Mouse (Mus musculus) forebrain, postnatal 0 days (tissue): ENCODE measurements at regions not wholly inside any gene's neighbourhood (a gene's known extent, or its start where the extent isn't known, plus 50 kb on each side); places are given as distances from the start of the nearest gene placed in this dataset.

Experiments used
- ATAC-seq: fragments of 200-750 bp; cut with Nextera tagmentation; 2 replicates; pipeline ENCODE4 v1.8.0; 2017; ENCODE audit warnings: mild to moderate bottlenecking, moderate library complexity
- DNase-seq: peaks from one replicate; pipeline ENCODE4 v3.0.0-alpha.2; 2015
- H3K27ac ChIP-seq: fragments of 300-500 bp; sonication (generic); 2 replicates; pipeline ENCODE4 v1.5.1; 2014; ENCODE audit warnings: low read depth, mild to moderate bottlenecking, antibody characterized with exemption, low read length, moderate library complexity, mixed read lengths
- H3K27me3 ChIP-seq: fragments of 300-500 bp; sonication (generic); 2 replicates; pipeline ENCODE4 v1.6.1; 2014; ENCODE audit warnings: mild to moderate bottlenecking, low read length, mixed read lengths; ENCODE audit not compliant: insufficient read depth
- H3K36me3 ChIP-seq: fragments of 300-500 bp; sonication (generic); 2 replicates; pipeline ENCODE4 v1.6.1; 2014; ENCODE audit warnings: mild to moderate bottlenecking, moderate library complexity; ENCODE audit not compliant: insufficient read depth
- H3K4me1 ChIP-seq: fragments of 300-500 bp; sonication (generic); 2 replicates; pipeline ENCODE4 v1.6.1; 2014; ENCODE audit warnings: antibody characterized with exemption; ENCODE audit not compliant: insufficient read depth
- H3K4me2 ChIP-seq: fragments of 300-500 bp; sonication (generic); 2 replicates; pipeline ENCODE4 v1.6.1; 2014; ENCODE audit warnings: low read depth, mild to moderate bottlenecking, moderate library complexity
- H3K4me3 ChIP-seq: fragments of 300-500 bp; sonication (generic); 2 replicates; pipeline ENCODE4 v1.5.1; 2014; ENCODE audit warnings: low read depth, low read length, mixed read lengths
- H3K9ac ChIP-seq: fragments of 300-500 bp; sonication (generic); 2 replicates; pipeline ENCODE4 v1.6.1; 2014; ENCODE audit warnings: mild to moderate bottlenecking
- H3K9me3 ChIP-seq: fragments of 300-500 bp; sonication (generic); 2 replicates; pipeline ENCODE4 v1.6.1; 2016; ENCODE audit warnings: low read length
- CTCF ChIP-seq: sonication (generic); IDR thresholded peaks from 2 replicates; pipeline ENCODE4 v1.5.1; 2016; ENCODE audit warnings: antibody characterized with exemption, control low read depth, low read depth
- WGBS: fragments of 180-500 bp; shearing (Covaris S2); extraction: QIAGEN DNeasy Blood & Tissue Kit; methylation state at CpG from one replicate; pipeline ENCODE4 v1.1.7; 2014; 5-methylcytosine and 5-hydroxymethylcytosine counted together

DNA sequence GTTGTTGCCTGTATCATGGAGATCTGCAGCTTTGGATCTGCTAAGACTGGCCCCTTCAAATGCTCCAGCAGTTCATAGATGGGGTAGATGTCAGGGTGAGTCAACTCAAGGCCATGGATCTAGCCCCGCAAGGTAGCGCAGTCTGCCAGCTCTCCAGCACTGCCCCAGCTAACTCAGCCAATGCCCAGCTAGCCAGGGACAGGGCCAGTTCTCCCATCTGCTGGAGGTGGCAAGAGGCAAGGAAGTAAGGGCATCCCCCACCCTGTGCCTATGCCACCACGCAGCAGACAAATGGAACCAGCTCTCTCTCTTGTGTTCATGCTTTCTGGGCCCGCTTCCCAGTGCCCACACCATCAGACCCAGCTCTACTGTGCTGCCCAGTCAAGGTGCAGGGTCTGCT, 102.5 kb downstream of the Foxb1 start:
- TF ChIP-seq CTCF = no peak
- Histone ChIP-seq H3K4me2 (no peak overlapping the region), H3K4me1 (no peaks in the 10 kb centered on the region), H3K9me3 (no peaks in the 10 kb centered on the region), H3K36me3 (no peaks in the 10 kb centered on the region), H3K9ac (no peak overlapping the region), H3K27ac (no peak overlapping the region), H3K4me3 (no peak overlapping the region), H3K27me3 (0 out of 2 replicates have a peak, but pooled peaks cover 3% of the 10 kb centered on the region)
- ATAC-seq (no peak), DNase-seq (no peak)
- 90% methylated on average over 4 of the region's 4 CpGs for WGBS

DNA sequence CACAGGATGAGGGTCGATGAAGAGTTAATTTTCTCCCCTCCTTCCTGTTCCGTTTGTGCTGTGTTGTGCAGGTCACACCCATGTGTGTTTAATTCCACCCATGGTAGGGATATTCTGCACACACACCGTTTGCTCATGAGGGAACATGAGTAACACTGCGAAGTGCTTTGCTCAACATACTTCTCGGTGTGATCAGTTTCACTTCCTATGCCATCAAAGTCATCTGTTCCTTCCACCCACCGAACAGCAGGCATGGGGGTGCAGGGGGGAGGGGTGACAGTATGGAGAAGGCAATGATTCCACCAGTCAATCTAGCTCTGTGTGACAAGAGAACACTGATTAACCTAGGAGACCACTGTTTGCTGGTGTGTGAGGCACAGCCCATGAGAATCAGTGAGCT, 104.7 kb downstream of the Foxb1 start:
- Histone ChIP-seq H3K4me1 (no peaks in the 10 kb centered on the region), H3K9me3 (no peaks in the 10 kb centered on the region), H3K36me3 (no peaks in the 10 kb centered on the region), H3K27me3 (no peaks in the 10 kb centered on the region), H3K9ac (no peak overlapping the region), H3K4me2 (no peak overlapping the region), H3K4me3 (no peak overlapping the region), H3K27ac (no peak overlapping the region)
- 76% methylated on average over 6 of the region's 6 CpGs for WGBS
- ATAC-seq = no peak
- DNase-seq = no peak
- TF ChIP-seq CTCF = no peak

DNA sequence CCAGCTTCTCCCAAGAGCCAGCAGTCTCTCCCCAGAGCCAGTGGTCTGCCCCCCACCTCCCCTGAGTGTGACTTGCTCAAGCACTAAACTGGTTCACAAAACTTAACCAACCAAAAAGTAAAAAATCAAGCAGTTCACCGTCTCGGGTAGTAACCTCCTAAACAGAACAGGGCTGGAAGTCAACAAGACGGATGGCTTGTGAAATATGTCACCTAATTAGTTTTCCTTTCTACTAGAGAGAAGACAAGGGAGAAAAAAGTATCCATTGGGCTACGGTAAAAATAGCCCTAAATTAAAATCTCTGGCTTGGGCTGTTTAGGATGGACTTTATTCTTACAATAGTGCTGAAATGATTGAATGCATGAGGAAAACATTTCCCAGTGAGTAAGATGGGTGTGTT, 108.6 kb downstream of the Foxb1 start:
- H3K4me3 ChIP-seq = no peak overlapping the region
- no peaks in the 10 kb centered on the region for H3K36me3 ChIP-seq
- 82% methylated on average over 4 of the region's 4 CpGs for WGBS
- H3K9me3 ChIP-seq = no peaks in the 10 kb centered on the region
- H3K4me2 ChIP-seq = no peak overlapping the region
- no peaks in the 10 kb centered on the region for H3K4me1 ChIP-seq
- no peak for TF ChIP-seq CTCF
- DNase-seq (no peak), ATAC-seq (no peak)
- H3K27me3 ChIP-seq = no peaks in the 10 kb centered on the region
- no peak overlapping the region for H3K9ac ChIP-seq
- no peak overlapping the region for H3K27ac ChIP-seq

DNA sequence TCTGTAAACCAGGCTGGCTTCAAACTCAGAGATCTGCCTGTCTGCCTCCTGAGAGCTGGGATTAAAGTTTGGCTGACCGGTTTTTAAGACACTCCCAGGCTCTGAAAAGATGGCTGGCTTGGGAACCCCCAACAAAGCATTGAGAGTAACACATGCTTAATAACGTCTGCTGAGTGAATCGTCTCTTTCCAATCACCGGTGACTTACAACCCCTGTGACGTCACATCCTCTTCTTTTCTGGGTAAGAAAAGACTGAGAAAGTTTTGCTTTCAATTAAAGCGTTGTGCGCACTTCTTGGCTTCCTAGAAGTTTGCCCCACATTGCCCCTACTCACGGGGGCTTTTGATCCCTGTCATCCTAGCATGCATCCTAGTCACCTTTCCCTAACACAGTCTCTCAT, 109.1 kb downstream of the Foxb1 start:
- ATAC-seq (no peak), DNase-seq (no peak)
- WGBS = 69% methylated on average over 8 of the region's 8 CpGs
- no peaks in the 10 kb centered on the region for H3K4me1 ChIP-seq
- no peaks in the 10 kb centered on the region for H3K27me3 ChIP-seq
- H3K36me3 ChIP-seq = no peaks in the 10 kb centered on the region
- no peak overlapping the region for H3K4me2 ChIP-seq
- H3K9ac ChIP-seq = no peak overlapping the region
- H3K4me3 ChIP-seq = no peak overlapping the region
- H3K9me3 ChIP-seq = no peaks in the 10 kb centered on the region
- TF ChIP-seq CTCF = no peak
- H3K27ac ChIP-seq = no peak overlapping the region

DNA sequence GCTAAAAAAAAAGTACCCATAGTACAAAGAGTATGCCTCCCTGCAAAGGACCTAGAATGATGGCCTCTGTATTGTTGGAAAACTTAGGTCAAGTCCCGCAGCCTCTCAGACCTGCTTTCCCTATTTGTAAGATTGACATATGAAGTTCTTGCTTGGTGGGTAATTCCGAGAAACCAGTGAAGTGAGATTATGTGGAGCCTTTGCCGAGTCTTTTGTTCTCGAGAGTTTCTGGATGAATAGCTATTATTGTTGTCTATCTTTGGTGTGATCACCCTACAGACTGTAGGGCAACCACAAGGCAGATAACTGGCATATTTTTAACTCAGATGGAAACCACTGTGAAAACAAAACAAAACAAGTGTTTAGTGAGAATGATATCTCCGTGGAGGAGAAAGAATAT, 118.1 kb downstream of the Foxb1 start:
- Histone ChIP-seq H3K4me1 (no peaks in the 10 kb centered on the region), H3K9me3 (no peaks in the 10 kb centered on the region), H3K36me3 (no peaks in the 10 kb centered on the region), H3K9ac (no peak overlapping the region), H3K4me2 (no peak overlapping the region), H3K4me3 (no peak overlapping the region), H3K27ac (no peak overlapping the region), H3K27me3 (no peaks in the 10 kb centered on the region)
- no peak for TF ChIP-seq CTCF
- no peak for ATAC-seq
- 49% methylated on average over 5 of the region's 5 CpGs for WGBS
- DNase-seq = no peak

DNA sequence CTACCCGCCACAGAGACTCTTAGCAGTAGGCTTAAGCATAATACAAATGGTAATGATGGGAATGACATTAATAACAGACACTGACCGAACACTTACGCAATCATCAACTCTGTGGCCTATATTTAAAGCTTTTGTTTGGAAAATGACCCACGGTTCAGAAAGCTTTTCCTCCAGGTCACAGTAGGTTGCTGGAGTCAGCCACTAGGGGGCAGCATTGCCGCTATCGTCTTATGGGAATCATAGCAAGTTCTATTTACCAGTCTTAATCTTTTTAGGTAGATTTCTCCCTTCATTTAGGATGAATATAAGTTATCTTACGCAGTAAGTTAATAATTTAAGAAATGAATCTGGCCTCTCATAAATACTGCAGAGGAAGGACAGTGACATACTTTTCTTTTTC, 137.4 kb downstream of the Foxb1 start:
- Histone ChIP-seq H3K9me3 (no peaks in the 10 kb centered on the region), H3K4me3 (no peak overlapping the region), H3K4me1 (no peaks in the 10 kb centered on the region), H3K9ac (no peak overlapping the region), H3K36me3 (no peaks in the 10 kb centered on the region), H3K27ac (no peak overlapping the region), H3K4me2 (no peak overlapping the region), H3K27me3 (no peaks in the 10 kb centered on the region; the same call in 1 of the 2 replicates)
- peak; percentile 68 for DNase-seq
- no peak for ATAC-seq
- WGBS = 23% methylated on average over 7 of the region's 7 CpGs
- TF ChIP-seq CTCF = peak; percentile 79

DNA sequence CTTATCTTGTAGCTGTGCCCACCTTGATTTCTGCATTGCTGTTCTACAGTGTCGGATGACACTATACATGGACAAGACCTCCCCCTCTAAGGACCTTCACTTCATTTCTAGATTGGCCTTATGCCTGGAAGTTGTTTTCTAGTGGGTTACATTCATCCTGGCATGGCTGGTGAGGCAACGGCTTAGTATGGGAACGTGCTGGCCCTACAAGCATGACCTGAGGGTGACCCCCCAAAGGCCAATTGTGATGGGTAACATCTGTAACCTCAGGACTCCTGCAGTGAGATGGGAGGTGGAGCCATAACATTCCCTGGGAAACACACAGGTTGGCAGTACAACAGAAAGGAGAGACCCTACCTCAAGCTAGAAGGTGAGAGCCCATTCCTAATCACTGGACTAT, 139.7 kb downstream of the Foxb1 start:
- no peak for TF ChIP-seq CTCF
- Histone ChIP-seq H3K4me2 (no peak overlapping the region), H3K9ac (no peak overlapping the region), H3K27me3 (no peaks in the 10 kb centered on the region; the same call in none of the 2 replicates), H3K4me1 (no peaks in the 10 kb centered on the region), H3K4me3 (no peak overlapping the region), H3K27ac (no peak overlapping the region), H3K9me3 (no peaks in the 10 kb centered on the region), H3K36me3 (no peaks in the 10 kb centered on the region)
- DNase-seq = no peak
- WGBS = 73% methylated on average over 3 of the region's 3 CpGs
- ATAC-seq = no peak

DNA sequence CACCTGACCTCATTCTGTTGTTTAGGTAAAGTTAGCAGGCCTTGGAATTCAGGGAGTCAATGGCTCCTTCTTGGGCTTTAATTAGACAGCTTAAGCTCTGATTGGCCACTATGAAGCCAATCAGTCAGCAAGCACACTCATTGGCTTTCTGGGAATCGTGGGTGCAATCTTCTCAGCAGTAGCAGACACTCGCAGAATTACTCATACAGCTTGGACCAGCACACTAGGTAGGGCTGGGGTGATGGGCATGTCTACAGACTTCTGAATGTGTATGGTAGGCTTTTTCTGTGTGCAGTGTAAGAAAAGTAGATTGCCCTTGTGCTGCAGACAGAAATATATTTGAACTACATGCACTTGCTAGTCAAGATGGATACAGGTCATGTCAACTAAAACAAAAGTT, 143.4 kb downstream of the Foxb1 start:
- DNase-seq (no peak), ATAC-seq (no peak)
- Histone ChIP-seq H3K9me3 (no peaks in the 10 kb centered on the region), H3K36me3 (no peaks in the 10 kb centered on the region), H3K4me3 (no peak overlapping the region), H3K27me3 (no peaks in the 10 kb centered on the region; the same call in none of the 2 replicates), H3K4me1 (no peaks in the 10 kb centered on the region), H3K9ac (no peak overlapping the region), H3K27ac (no peak overlapping the region), H3K4me2 (no peak overlapping the region)
- 74% methylated on average over 2 of the region's 2 CpGs for WGBS
- TF ChIP-seq CTCF = no peak
